Mouse (Mus musculus) Patski (cell line): ENCODE measurements at regions not wholly inside any gene's neighbourhood (a gene's known extent, or its start where the extent isn't known, plus 50 kb on each side); places are given as distances from the start of the nearest gene placed in this dataset.

Source experiments
- ATAC-seq: fragments of 100-300 bp; one replicate; pipeline ENCODE4 v1.8.0; 2021
- CTCF ChIA-PET: fragments of 350-600 bp; sonication (Branson Sonifier 250); formaldehyde crosslinking; loops from one replicate; lab custom pipeline; 2022; ENCODE audit warnings: inconsistent platforms; lab: Charles Lee
- POLR2A ChIA-PET: fragments of 350-600 bp; sonication (Branson Sonifier 250); formaldehyde crosslinking; loops from one replicate; lab custom pipeline; 2022; ENCODE audit warnings: antibody characterized with exemption, inconsistent platforms; lab: Charles Lee
- DNase-seq: peaks from one replicate; pipeline ENCODE4 v3.0.0-alpha.2; 2011; ENCODE audit warnings: low read depth, low spot score
- H3K27me3 ChIP-seq: fragments of 371-371 bp; one replicate; pipeline ENCODE4 v1.5.1; 2021
- CTCF ChIP-seq: fragments of 100-300 bp; IDR thresholded peaks from one replicate; pipeline ENCODE4 v1.5.1; 2021
- in situ Hi-C: fragments of 300-500 bp; cut with MboI; formaldehyde crosslinking; loops from 3 replicates; pipeline ENCODE4 v1.11.1; 2018; ENCODE audit warnings: low pct_unique_long_range_greater_than_20kb, mixed read lengths

DNA sequence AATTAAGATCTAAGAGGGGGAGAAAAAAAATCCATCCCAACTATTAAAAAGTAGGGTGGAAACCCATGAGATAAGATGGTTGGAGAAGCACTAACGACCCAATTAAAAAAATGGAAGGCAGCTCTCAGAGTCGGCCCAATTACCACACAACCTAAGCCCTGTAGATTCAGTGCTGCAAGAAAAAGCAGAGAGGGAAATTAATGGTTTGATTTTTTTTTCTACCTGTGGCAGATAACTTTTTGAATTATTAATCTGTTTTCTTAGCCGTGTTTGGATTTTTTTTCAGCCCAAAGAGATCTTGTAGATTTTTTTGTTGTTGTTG, 354.9 kb downstream of the Xylt1 start:
- ChIA-PET CTCF (no interaction called here), POLR2A (no interaction called here)
- in situ Hi-C loops, result no loop called here
- no peaks in the 10 kb centered on the region for H3K27me3 ChIP-seq
- no peak for TF ChIP-seq CTCF
- ATAC-seq, result no peak
- DNase-seq, result no peak

- no peaks in the 10 kb centered on the region for H3K27me3 ChIP-seq
- DNase-seq, result no peak
- no peak for ATAC-seq
- TF ChIP-seq CTCF, result no peak
- in situ Hi-C loops, result no loop called here
- ChIA-PET POLR2A (no interaction called here), CTCF (no interaction called here)
Measured at GRCm38 (mm10) chr7:117734994-117735698, 354.4 kb downstream of the Xylt1 start.

GRCm38 (mm10) chr7:117729067-117729466, 348.3 kb downstream of the Xylt1 start:
- TF ChIP-seq CTCF, result peak; percentile 28
- no peak for DNase-seq
- no peak for ATAC-seq
- CTCF ChIA-PET, result no interaction called here
- POLR2A ChIA-PET, result no interaction called here
- in situ Hi-C loops, result no loop called here
- no peaks in the 10 kb centered on the region for H3K27me3 ChIP-seq
